Mouse (Mus musculus): ENCODE measurements around the gene Pcbd2. TPM values are rescaled to one million over a fixed set of nuclear protein-coding genes. Genes with fewer than 3 reads are reported as not detected.

Pcbd2 gene
- total RNA-seq (2014; rRNA removed) (4.9 and 11.0 TPM in 2 replicates), polyA plus RNA-seq (2015; fragmentation: Nextera tagmentation; extraction: Ambion mirVana) (32.1 and 35.6 TPM in 2 replicates)

- Histone ChIP-seq H3K9ac (replicated peaks; ENCODE audit: low read length) (peak within 1 kb of the TSS; percentile 64), H3K36me3 (ENCODE audit: insufficient read depth, low read length) (peaks cover 9% of the 10 kb centered on the region; the same call in 1 of the 2 replicates), H3K4me3 (ENCODE audit: low read length) (peak within 1 kb of the TSS; percentile 52), H3K9me3 (ENCODE audit: low read length) (no peaks in the 10 kb centered on the region), H3K27me3 (ENCODE audit: insufficient read depth, low read length) (no peaks in the 10 kb centered on the region), H3K27ac (peak within 1 kb of the TSS; percentile 96), H3K4me2 (ENCODE audit: low read depth, low read length) (peak within 1 kb of the TSS; percentile 74), H3K4me1 (ENCODE audit: insufficient read depth, low read length) (no peaks in the 10 kb centered on the region)
- ATAC-seq (peak; percentile 94), DNase-seq (ENCODE audit: low spot score) (peak; percentile 89)
- WGBS, result under 1% methylated on average over 62 of the region's 73 CpGs
- TF ChIP-seq CTCF (IDR thresholded peaks at IDR 0.05; ENCODE audit: low read depth), result no peak
These were observed at the start of gene Pcbd2 for GRCm38 (mm10) chr13:55727120-55727838. Gene Pcbd2, plus strand, starts transcription at chr13:55727368.

GRCm38 (mm10) chr13:55682201-55682600, 45.0 kb upstream of the Pcbd2 start:
- Histone ChIP-seq H3K36me3 (ENCODE audit: insufficient read depth, low read length) (peaks cover 27% of the 10 kb centered on the region), H3K4me1 (ENCODE audit: insufficient read depth, low read length) (no peaks in the 10 kb centered on the region), H3K4me3 (ENCODE audit: low read length) (no peak overlapping the region), H3K27me3 (ENCODE audit: insufficient read depth, low read length) (no peaks in the 10 kb centered on the region), H3K4me2 (ENCODE audit: low read depth, low read length) (no peak overlapping the region), H3K9ac (replicated peaks; ENCODE audit: low read length) (no peak overlapping the region), H3K9me3 (ENCODE audit: low read length) (no peaks in the 10 kb centered on the region), H3K27ac (no peak overlapping the region)
- ATAC-seq, result no peak
- 79% methylated on average over 9 of the region's 9 CpGs for WGBS
- no peak for DNase-seq (ENCODE audit: low spot score)
- no peak for TF ChIP-seq CTCF (IDR thresholded peaks at IDR 0.05; ENCODE audit: low read depth)

- no peaks in the 10 kb centered on the region for H3K9me3 ChIP-seq (ENCODE audit: low read length)
- WGBS, result 90% methylated on average over 3 of the region's 3 CpGs
- H3K4me2 ChIP-seq (ENCODE audit: low read depth, low read length), result no peak overlapping the region
- no peaks in the 10 kb centered on the region for H3K4me1 ChIP-seq (ENCODE audit: insufficient read depth, low read length)
- DNase-seq (ENCODE audit: low spot score), result no peak
- no peak overlapping the region for H3K4me3 ChIP-seq (ENCODE audit: low read length)
- H3K36me3 ChIP-seq (ENCODE audit: insufficient read depth, low read length), result peaks cover 16% of the 10 kb centered on the region; the same call in 1 of the 2 replicates
- H3K27me3 ChIP-seq (ENCODE audit: insufficient read depth, low read length), result no peaks in the 10 kb centered on the region
- no peak overlapping the region for H3K9ac ChIP-seq (replicated peaks; ENCODE audit: low read length)
- ATAC-seq, result no peak
- no peak overlapping the region for H3K27ac ChIP-seq
- TF ChIP-seq CTCF (IDR thresholded peaks at IDR 0.05; ENCODE audit: low read depth), result no peak
These were observed 43.6 kb upstream of the Pcbd2 start for GRCm38 (mm10) chr13:55683581-55683980.

GRCm38 (mm10) chr13:55686107-55686633, 41.0 kb upstream of the Pcbd2 start:
- Histone ChIP-seq H3K4me3 (ENCODE audit: low read length) (no peak overlapping the region), H3K27ac (peak overlapping the region; percentile 22; the same call in 1 of the 2 replicates), H3K27me3 (ENCODE audit: insufficient read depth, low read length) (no peaks in the 10 kb centered on the region), H3K4me1 (ENCODE audit: insufficient read depth, low read length) (no peaks in the 10 kb centered on the region), H3K36me3 (ENCODE audit: insufficient read depth, low read length) (no peaks in the 10 kb centered on the region), H3K9ac (replicated peaks; ENCODE audit: low read length) (no peak overlapping the region), H3K4me2 (ENCODE audit: low read depth, low read length) (no peak overlapping the region), H3K9me3 (ENCODE audit: low read length) (no peaks in the 10 kb centered on the region)
- DNase-seq (ENCODE audit: low spot score) (peak; percentile 66), ATAC-seq (peak; percentile 80)
- TF ChIP-seq CTCF (IDR thresholded peaks at IDR 0.05; ENCODE audit: low read depth), result no peak
- WGBS, result 68% methylated on average over 9 of the region's 9 CpGs

- Histone ChIP-seq H3K4me3 (ENCODE audit: low read length) (no peak overlapping the region), H3K27ac (no peak overlapping the region), H3K4me2 (ENCODE audit: low read depth, low read length) (no peak overlapping the region), H3K9ac (replicated peaks; ENCODE audit: low read length) (no peak overlapping the region), H3K36me3 (ENCODE audit: insufficient read depth, low read length) (no peaks in the 10 kb centered on the region), H3K9me3 (ENCODE audit: low read length) (no peaks in the 10 kb centered on the region), H3K27me3 (ENCODE audit: insufficient read depth, low read length) (no peaks in the 10 kb centered on the region), H3K4me1 (ENCODE audit: insufficient read depth, low read length) (no peaks in the 10 kb centered on the region)
- no peak for DNase-seq (ENCODE audit: low spot score)
- no peak for TF ChIP-seq CTCF (IDR thresholded peaks at IDR 0.05; ENCODE audit: low read depth)
- 13% methylated on average over 4 of the region's 4 CpGs for WGBS
- no peak for ATAC-seq
These were observed 39.1 kb upstream of the Pcbd2 start for GRCm38 (mm10) chr13:55687927-55688602.

GRCm38 (mm10) chr13:55692535-55693242, 34.5 kb upstream of the Pcbd2 start, which contains the start of gene B230219D22Rik:
Gene B230219D22Rik, plus strand, starts transcription at chr13:55693124.
- H3K4me3 ChIP-seq (ENCODE audit: low read length), result peak within 1 kb of the TSS; percentile 85
- WGBS, result 5% methylated on average over 51 of the region's 51 CpGs

More at GRCm38 (mm10) chr13:55692535-55693242, 34.5 kb upstream of the Pcbd2 start, which contains the start of gene B230219D22Rik:
- H3K4me1 ChIP-seq (ENCODE audit: insufficient read depth, low read length), result peaks cover 15% of the 10 kb centered on the region
- peak within 1 kb of the TSS; percentile 98 for H3K27ac ChIP-seq
- DNase-seq (ENCODE audit: low spot score) (peak; percentile 98), ATAC-seq (peak; percentile 98)
- peak within 1 kb of the TSS; percentile 99 for H3K9ac ChIP-seq (replicated peaks; ENCODE audit: low read length)
- TF ChIP-seq CTCF (IDR thresholded peaks at IDR 0.05; ENCODE audit: low read depth), result peak; percentile 45
- H3K36me3 ChIP-seq (ENCODE audit: insufficient read depth, low read length), result no peaks in the 10 kb centered on the region
- no peaks in the 10 kb centered on the region for H3K9me3 ChIP-seq (ENCODE audit: low read length)
- peak within 1 kb of the TSS; percentile 78 for H3K4me2 ChIP-seq (ENCODE audit: low read depth, low read length)
- H3K27me3 ChIP-seq (ENCODE audit: insufficient read depth, low read length), result no peaks in the 10 kb centered on the region

Data from hindbrain, postnatal 0 days (tissue).